Mouse (Mus musculus): ENCODE measurements around the gene Adam11.
"Not testable (repeated sequence)": the region's sequence is repeated elsewhere in the genome, so short reads cannot be mapped to it uniquely, and the experiment has no call there.

The Adam11 gene

DNA sequence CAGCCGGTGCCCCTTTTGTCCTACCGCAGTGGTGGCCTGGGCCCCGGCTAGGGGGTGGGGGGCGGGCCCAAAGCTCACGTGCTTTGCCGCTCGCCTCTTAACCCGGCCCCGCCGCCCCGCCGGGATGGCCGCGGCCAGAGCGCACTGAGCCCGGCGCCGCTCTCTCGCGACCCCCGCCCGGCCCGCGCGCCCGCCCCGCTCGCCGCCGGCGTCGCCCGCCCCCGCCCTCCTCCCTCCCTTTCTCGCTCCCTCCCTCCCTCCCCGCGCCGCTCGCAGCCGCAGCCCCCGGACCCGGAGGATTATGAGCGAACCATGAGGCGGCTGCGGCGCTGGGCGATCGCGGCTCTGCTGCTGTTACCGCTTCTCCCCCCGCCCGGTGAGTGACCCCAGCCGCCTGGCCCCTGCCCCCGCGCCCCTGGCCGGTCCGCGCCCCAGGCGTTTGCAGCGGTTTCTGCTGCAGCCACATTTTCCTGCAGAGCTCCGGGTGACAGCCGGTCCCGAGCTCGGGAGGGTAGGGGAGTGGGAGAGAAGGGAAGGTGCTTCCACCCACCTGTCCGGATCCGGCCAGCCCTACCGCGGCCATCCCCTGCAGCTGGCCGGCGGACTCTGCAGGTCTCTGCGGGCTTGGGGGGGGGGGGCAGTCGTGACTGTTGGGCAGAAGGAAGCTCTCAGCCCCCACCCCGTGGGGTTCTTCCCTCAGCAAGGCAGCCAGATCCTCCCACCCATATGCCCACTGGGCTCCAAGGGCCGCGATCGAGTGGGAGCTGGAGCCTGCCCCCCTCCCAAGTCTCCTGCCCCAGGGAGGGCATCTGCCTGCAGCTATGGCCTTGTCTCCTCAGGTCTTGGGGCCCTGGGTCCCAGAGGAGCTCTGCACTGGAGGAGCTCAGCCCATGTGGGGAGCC is at the start of gene Adam11:
Adam11 (plus strand) TSS at position 131 of the 902 bp plus-strand sequence.
- DNase-seq: no peak

DNA sequence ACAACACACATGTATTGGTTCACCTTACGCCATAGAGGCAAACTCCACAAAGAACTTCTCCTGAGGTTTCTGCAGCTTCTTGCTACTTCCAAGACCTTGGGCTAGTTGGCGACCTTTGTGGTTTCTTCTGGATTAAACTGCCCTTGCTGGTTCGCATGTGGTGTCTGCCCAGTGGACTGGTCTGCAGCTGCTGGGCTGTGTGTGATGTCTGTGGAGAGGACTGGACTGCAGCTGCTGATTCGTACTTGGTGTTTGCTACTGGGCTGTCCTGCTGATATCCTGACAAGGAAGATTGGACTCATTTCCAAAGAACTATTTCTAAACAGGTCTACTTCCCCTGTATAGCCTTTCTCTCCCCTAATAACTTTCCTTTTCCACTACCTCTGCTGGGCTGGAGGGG is 48.8 kb upstream of the Adam11 start:
- DNase-seq: no peak

DNA sequence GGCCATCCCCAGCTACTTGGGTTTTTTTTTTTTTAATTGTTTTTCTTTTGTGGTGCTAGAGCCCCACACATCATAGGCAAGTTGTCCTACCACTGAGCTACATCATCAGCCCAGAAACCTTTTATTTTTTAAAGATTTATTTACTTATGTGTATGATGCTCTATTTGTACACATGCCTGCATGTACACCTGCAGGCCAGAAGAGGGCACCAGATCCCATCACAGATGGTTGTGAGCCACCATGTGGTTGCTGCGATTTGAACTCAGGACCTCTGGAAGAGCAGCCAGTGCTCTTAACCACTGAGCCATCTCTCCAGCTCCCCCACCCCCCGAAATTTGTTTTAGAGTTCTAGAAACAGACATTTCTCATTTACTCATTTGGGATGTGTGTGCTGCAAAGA is 46.7 kb upstream of the Adam11 start:
- DNase-seq: not testable (repeated sequence)

DNA sequence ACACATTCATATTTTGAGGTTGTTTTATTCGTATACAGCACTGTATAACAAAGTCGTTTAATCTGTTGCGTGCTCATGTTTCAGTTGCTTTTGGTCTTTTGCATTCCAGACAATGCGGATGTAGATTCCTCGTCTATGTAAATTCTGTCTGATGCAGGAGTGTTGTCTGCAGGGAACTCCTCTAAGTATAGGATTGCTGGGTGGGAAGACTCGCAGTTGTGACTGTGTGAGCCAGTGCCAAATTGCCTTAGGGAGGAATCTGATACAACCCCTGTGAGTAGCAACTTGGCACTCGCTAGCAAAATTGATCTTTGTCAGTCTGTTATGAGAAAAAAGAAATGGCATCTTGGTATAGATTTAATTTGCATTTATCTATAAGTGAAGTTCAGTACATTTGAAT is 45.1 kb upstream of the Adam11 start:
- DNase-seq: no peak

DNA sequence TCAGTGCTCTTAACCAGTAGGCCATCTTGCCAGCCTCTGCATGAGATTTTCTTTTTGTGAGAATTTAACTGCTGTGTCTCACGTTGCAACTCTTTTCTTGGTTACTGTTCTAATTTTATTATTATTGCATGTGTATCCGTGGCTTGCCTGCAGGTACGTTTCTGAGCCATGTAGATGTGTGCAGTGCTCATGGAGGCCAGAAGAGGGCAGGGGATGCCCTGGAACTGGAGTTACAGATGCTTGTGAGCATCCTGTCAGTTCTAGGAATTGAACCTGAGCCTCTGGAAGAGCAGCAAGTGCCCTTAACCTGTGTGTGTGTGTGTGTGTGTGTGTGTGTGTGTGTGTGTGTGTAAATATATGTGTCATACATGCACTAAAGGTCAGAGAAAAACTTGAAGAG is 35.7 kb upstream of the Adam11 start:
- no peak for DNase-seq

DNA sequence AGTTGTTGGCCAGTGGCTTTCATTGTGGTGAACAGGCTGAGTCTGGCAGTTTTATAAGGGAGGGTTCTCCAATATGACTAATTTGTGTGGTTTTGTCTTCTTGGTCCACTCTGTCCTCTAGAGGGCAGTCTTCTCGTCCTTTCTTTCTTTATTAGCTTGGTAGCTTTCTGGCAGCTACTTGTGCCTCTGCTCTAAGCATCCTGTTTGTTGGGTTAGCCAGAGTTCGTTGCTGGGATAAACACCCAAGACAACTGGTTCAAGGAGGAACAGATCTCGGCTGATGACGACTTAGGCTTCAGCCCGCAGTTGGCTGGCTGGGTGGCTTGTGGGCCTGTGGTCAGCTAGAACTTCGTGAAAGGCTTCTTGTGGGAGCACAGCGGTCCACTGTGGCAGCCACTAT is 32.6 kb upstream of the Adam11 start:
- peak; percentile 10 to 24 for DNase-seq

DNA sequence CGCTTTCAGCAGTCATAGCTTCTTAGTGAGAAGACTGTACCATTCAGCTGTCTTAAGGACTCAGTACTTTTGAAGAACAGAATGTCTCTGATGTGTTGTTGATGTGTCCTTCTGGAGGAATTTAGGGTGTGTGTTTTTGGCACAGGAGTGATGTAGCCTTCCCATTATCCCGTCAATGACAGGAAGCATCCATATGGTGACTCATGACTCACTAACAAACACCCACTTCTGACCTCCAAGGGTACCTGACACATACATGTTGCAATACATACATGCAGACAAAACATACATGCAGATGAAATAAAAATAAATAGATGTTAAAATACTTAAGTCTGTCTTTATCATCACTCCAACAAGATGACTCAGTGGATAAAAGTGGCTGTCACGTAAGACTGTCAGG is 31.4 kb upstream of the Adam11 start:
- DNase-seq: no peak

DNA sequence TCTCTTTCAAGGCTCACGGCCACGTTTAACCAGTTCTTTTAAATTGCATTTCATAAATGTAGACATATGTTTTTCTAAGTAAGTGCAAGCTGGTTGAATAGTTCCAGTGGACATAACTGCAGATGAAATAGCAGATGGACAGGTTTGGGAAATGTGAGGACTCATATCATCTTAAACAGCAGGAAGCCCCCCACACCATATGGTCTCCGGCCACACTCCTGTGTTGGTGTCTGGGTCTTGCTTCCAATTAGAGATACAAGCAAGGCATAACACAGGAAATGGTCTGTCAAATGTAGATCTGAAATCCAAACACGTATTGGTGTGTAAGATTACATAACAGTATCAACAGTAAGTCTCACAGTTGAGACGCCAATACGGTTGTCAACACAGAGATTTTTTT is 29.9 kb upstream of the Adam11 start:
- no peak for DNase-seq

DNA sequence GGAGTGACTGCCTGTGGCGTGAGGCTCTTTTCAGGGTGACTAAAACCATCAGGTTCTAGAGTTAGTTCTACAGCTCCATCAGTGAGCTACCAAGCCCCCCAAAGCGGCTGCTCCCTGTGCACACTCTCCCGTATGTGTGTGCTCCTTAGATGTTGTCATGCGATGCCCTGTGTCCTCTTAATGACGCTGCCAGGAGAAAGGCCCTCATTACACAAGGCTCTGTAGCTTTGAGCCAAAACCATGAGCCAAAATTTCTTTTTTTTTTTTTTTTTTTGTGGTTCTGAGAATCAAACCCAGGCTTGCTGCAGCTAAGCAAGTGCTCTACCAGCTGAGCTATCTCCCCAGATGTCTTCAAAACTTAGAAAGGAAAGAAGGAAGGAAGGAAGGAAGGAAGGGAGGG is 28.1 kb upstream of the Adam11 start:
- DNase-seq: no peak

DNA sequence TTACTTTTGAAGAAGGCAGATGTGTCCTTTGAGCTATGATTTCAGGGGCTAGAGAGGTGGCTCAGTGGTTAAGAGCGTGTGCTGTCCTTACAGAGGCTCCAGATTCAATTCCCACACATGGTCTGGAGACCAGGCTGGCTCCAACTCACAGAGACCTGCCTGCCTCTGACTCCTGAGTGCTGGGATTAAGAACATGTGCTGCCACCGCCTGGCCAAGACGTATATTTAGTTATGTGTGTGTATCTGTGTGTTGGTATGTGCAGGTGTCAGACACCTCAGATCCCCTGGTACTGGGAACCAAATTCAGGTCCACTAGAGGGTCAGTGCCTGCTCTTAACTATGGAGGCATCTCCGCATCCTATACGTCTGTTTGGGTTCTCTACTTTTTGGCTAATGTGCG is 26.3 kb upstream of the Adam11 start:
- no peak for DNase-seq

DNA sequence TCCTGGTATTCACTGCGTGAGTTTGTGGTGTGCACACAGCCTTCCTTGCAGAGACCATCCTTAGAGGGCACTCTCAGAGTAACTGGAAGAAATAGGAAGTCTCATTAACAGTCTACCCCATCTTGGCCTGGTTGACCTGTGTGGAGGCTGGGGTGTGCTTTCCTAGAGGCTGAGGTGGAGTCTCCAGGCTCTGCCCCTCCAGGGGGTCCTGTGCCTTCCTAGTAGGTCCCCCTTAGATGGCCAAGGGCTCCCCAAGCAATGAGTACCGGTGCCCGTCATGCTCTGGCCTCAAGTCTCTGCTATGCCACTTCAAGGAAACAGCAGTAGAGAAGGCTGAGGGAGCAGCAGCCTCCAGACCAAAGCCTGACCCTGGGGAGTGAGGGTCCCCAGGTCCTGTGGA is 23.2 kb upstream of the Adam11 start:
- no peak for DNase-seq

DNA sequence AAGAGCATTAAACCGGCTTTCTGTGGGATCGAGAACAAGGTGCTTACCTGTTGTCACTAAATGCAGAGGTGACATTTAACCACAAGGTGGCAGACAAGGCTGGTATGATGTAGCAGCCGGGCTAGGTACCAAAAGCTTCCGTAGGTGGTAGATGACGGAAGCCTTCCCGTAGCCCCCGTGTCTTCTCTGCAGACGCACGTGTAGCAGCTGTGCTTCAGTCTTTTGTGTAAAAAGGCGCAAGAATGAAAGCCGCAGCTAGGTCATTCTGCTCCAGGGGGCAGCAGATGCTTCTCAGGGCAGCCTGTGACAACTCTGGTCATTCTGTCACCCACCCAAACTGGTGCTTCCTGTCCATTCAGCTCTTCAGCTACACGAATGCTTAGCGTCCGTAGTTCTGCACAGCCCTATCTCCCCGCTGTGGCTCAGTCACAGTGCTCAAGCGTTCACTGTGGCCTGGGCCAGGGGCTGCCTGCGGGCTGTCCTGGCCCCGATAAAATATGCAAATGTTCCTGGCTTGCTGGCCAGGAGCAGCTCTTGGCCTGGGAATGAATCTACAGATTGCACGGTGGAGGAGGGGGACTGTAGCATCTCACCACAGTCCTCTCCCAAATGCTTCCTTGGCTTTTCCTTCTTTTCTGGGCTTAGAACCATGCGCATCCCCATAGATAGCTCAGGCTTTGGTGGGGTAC is 21.8 kb upstream of the Adam11 start:
- DNase-seq: peak in 1 of 2 experiments; percentile 18

DNA sequence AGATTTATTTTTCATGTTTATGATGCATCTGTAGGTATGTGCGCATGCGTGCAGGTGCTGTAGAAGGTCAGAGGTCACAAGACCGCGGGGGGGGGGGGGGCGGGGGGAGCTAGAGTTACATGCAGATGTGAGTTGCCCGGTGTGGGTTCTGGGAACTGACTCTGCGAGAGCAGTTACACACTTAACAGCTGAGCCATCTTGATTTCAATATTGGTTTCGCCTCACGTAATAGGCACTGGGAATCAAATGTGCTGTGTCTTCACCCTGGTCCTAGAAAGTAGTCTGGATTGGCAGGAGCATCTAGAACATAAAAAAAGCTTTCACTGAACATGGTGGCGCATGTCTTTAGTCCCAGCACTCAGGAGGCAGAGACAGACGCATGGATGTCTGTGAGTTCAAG is 20.6 kb upstream of the Adam11 start:
- DNase-seq: no peak

DNA sequence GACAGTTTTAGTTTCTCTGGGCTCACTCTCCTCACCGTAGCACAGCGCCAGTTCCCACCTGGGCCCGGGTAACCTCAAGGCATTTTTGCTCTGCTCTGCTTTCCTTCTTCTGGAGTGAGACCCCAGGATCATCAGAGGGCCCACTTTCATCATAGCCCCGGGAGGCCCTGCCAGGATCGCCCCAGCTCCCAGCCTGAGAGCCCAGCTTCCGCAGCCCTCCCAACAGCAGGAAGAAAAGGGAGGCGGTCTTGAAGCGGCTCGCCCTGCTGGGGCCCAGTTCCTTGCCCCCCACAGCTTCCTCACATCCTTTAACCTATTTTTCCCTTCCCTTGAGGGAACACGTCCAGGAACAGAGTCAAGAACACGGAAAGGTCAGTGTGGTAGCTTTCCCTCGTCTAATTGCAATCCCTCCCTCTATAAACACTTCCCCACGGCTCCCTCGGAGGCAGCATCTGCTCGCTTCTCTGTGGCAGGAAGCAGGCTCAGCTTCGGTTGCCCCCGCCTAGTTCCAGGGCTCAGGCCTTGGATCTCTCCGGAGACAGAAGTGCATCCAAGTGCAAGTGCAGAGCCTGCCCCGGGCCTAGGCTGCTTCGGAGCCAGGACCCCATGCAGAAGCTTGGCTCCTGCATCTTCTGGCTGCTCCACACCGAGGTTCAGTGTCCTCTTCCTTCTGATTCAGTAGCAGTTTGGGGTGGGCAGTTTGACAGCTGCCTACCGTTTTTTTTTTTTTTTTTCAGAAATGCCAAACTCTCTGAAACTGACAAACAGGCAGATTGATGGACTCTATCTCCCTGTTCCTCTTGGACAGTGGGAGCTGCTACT is 19.9 kb upstream of the Adam11 start:
- DNase-seq: no peak

DNA sequence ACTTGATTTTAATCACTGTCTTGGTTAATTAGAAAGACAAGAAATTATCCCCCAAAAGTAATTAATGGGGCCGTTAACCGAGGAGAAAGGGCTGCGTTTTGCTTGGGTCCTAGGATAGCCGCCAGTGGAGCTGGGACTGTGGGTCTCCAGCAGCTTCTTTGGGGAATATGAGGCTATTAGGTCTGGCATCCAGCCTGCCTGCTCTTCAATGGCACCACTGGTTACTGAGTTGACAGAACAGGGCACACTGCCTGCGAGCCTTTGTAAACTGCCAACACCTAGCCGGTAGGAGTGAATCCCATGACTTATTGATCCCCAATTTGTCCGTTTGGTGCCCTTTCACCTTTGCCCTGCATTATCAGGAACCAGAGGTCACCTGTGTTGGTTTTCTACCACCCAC is 19.2 kb upstream of the Adam11 start:
- no peak for DNase-seq

DNA sequence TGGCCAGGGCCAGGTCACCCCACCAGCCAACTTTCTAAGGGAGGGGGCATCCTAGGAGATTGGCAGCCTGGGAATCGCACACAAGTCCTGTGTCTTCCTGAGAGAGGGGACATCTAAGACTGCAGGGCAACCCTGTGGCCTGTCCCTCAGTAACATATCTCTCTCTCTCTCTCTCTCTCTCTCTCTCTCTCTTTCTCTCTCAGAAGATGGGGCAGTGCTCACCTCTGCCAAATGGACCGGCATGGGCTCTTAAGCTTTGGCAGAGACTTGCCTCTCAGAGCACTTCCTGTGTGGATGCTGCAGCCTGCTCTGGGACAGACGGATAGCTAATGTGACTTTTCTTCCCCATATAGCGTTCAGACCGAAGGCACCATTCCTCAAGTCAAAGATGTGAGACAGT is 18.4 kb upstream of the Adam11 start:
- DNase-seq: no peak

DNA sequence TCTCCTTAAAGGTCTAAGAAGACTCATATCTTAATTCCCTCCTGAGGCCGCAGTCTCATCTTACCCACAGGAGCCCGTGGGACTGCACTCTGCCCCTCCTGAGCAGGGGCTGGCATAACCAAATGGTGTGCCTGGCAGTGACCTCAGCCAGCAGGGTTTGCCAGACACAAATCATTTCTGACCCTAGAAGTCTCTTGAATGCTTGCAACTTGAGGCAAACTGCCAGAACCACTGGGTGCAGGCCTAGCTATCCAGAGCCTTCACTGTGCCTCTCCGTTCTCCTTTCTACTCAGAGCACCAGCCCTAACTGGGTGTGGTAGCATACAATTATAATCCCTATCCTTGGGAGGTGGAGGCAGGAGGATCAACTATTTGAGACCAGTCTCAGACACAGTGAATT is 16.5 kb upstream of the Adam11 start:
- no peak for DNase-seq

DNA sequence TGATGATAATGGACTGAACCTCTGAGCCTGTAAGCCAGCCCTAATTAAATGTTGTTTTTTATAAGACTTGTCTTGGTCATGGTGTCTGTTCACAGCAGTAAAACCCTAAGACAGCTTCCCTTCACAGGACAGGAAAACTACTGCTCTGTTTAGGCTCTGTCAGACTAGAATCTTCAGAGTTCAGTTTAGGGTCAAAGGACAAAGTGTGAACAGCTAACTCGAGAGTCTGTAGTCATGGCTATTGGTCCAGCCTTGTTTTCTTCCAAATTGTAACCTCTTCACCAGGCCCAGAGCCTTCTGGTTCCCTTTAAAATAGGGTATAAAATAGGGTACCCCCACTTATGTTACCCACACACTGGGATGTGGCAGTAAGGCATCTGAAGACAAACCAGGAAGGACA is 13.4 kb upstream of the Adam11 start:
- no peak for DNase-seq

DNA sequence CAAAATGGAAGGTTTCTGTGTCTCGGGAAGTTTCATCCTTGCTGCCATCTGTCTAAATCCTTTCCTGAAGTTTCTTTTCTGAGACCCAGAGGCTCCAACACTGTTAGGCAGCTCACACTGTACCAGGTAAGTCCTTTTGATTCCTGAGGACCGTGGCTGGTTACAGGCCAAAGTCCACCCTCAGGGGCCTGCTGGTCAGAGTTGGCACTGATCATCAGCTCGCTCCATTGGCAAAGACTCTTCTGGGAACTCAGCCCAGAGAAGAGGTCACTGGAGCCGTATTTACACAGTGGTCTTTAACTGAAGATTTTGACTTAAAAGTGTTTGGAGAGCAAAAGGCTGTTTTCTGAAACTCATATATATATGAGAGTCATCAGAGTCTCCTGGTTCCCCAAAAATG is 12.9 kb upstream of the Adam11 start:
- no peak for DNase-seq

DNA sequence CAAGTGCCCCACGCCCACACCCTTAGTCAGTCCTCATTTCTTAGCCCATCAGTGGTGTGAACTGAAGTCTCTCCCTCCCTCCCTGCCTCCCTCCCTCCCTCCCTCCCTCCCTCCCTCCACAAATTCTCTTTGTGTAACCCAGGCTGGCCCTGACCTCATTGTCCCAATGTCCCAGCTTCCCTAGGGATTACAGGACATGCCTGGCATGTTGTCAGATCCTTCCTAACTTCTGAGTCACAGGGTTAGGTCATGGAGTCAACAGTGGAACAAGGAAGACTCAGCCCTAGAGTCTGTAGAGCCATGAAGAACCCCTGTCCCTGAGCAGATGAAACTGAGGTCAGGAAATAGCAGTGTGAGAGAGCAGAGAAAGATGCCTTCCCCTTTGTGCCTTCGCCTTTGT is 11.5 kb upstream of the Adam11 start:
- no peak for DNase-seq

DNA sequence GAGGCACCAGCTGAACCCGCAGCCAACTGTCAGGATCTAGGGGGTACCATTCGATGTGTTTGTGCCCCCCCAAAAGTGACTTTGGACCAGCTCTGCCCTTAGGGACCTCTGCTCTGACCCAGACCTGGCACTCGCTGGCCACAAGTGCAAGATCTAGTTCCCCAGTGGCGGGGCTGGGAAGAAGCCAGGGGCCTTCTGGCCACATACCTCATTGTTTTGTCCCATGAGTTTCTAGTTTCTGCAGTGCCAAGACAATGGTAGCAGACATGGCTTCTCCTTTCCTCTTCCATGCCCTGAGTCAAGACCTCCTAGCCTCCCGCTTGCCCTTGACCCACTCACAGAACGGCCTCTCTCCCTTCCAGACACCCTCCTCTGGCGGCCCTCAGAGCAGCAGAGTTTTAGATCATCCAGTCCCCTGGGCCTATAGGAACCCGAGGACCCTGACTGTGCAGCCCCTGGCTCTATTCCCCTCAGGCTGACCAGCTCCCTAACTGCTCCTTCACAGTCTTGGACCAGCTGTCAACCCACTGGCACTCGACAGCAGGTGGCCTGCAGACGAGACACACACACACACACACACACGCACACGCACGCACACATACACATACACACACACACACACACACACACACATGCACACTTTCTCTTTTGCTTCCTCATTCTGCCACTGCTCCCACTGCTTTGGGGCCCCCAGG is 8.2 kb upstream of the Adam11 start:
- no peak for DNase-seq

DNA sequence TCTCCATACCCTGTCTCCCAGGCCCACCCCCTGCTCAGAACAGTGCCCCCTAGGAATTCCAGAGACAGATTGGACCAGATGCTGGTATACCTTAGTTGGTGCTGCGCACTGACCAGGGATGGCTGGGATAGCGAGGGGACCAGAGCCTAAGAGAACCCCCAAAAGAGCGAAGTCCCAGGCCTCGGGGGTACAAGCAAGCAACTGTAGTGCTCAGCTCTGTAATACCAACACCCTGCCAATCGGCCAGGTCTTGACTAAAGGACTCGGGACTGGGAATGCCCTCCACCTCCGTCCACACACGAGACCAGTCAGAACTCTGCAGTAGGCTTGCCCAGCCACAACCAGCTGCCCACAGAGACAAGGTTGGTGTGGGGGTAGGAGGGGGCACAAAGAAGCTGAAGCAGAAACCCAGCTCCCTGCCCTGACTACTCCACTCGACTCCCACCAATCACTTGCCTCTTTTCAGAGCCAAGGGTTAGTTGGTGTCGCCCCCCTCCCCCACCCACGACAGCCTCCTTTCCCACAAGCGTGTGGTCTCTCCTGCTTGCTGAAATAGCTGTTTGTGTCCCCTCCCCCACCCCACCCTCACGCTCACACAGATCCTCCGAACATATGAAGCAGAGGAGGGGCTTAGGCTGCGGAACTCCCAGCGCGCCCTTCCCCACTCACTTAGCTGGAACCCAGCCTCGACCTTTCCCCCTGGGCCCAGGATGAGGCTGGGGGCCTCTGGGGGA is 7.5 kb upstream of the Adam11 start:
- DNase-seq: no peak
